Mouse (Mus musculus) CH12.LX (cell line): ENCODE results near the gene Polr2i. TPM values are rescaled to one million over a fixed set of nuclear protein-coding genes. Genes with fewer than 3 reads are reported as not detected.
A peak's percentile ranks its signal among the peaks of the same experiment; 100 is the strongest.
"Not testable (repeated sequence)": the region's sequence is repeated elsewhere in the genome, so short reads cannot be mapped to it uniquely, and the experiment has no call there.

Source experiments
- DNase-seq: peaks from one replicate; pipeline ENCODE4 v3.0.0-alpha.2; 2013; ENCODE audit errors: extremely low read depth
- H3K27ac ChIP-seq: 2 replicates; pipeline ENCODE4 v1.5.1; 2012; ENCODE audit warnings: low read depth, mild to moderate bottlenecking, control low read depth, moderate library complexity; ENCODE audit not compliant: insufficient read depth
- H3K27me3 ChIP-seq: replicated peaks from 2 replicates; pipeline ENCODE3; 2012; ENCODE audit warnings: inconsistent platforms
- H3K36me3 ChIP-seq, 2 experiments: replicated peaks in 1 of 2; 2 replicates each; pipeline versions ENCODE3 to v1.6.1; 2012; ENCODE audit warnings: inconsistent platforms in 1 of 2, low read length in 1 of 2, mild to moderate bottlenecking in 1 of 2, mixed read lengths in 1 of 2, moderate library complexity in 1 of 2; ENCODE audit not compliant: control insufficient read depth in 1 of 2, insufficient read depth in 1 of 2
- H3K4me1 ChIP-seq, 2 experiments: 2 replicates each; pipeline ENCODE4 v1.6.1; 2012; ENCODE audit warnings: inconsistent platforms in 1 of 2, moderate library complexity in 1 of 2; ENCODE audit not compliant: insufficient read depth in 2 of 2, control insufficient read depth in 1 of 2
- H3K4me2 ChIP-seq: 2 replicates; pipeline ENCODE4 v1.6.1; 2012; ENCODE audit warnings: low read depth, mild to moderate bottlenecking, control low read depth; ENCODE audit not compliant: poor library complexity, insufficient read depth, severe bottlenecking
- H3K4me3 ChIP-seq, 3 experiments: fragments of 150-350 bp in 1 of 3; sonication (generic) in 1 of 3; replicated peaks in 1 of 3; 2 replicates each; pipeline versions ENCODE3 to v1.5.1; 2011 to 2012; ENCODE audit warnings: low read depth in 2 of 3, low read length in 2 of 3, mild to moderate bottlenecking in 2 of 3, moderate library complexity in 2 of 3, control low read depth in 1 of 3, improper control_type of control experiment in 1 of 3, inconsistent platforms in 1 of 3, mixed read lengths in 1 of 3; ENCODE audit not compliant: poor library complexity in 1 of 3
- H3K79me2 ChIP-seq: replicated peaks from 2 replicates; pipeline ENCODE4 v1.6.1; 2012; ENCODE audit warnings: mild to moderate bottlenecking, moderate library complexity; ENCODE audit not compliant: control insufficient read depth, poor library complexity, insufficient read depth, severe bottlenecking; ENCODE audit errors: extremely low read depth
- H3K9ac ChIP-seq: 2 replicates; pipeline ENCODE4 v1.6.1; 2012; ENCODE audit warnings: low read depth, mild to moderate bottlenecking, control low read depth, moderate library complexity; ENCODE audit not compliant: insufficient read depth
- H3K9me3 ChIP-seq: replicated peaks from 2 replicates; pipeline ENCODE3; 2012; ENCODE audit warnings: low read length, inconsistent platforms, mixed read lengths
- BHLHE40 ChIP-seq: IDR thresholded peaks from 2 replicates; pipeline ENCODE4 v1.6.1; 2011; ENCODE audit warnings: mild to moderate bottlenecking, low read depth, low read length, improper control_type of control experiment
- CTCF ChIP-seq, 2 experiments: IDR thresholded peaks in 1 of 2; conservative IDR thresholded peaks in 1 of 2; 2 replicates each; pipeline ENCODE4 v1.5.1; 2011 to 2012; ENCODE audit warnings: low read depth in 2 of 2, low read length in 2 of 2, improper control_type of control experiment in 1 of 2, inconsistent platforms in 1 of 2, mild to moderate bottlenecking in 1 of 2, moderate library complexity in 1 of 2
- HCFC1 ChIP-seq: IDR thresholded peaks from 2 replicates; pipeline ENCODE4 v1.6.1; 2012; ENCODE audit warnings: low read depth, mild to moderate bottlenecking, inconsistent platforms, low read length, improper control_type of control experiment
- IRF4 ChIP-seq: IDR thresholded peaks from 2 replicates; pipeline ENCODE4 v1.6.1; 2014; ENCODE audit warnings: low read depth, mild to moderate bottlenecking, inconsistent platforms, low read length, improper control_type of control experiment
- MAFK ChIP-seq: IDR thresholded peaks from 2 replicates; pipeline ENCODE4 v1.6.1; 2011; ENCODE audit warnings: low read length, improper control_type of control experiment; ENCODE audit not compliant: insufficient replicate concordance
- MAX ChIP-seq: IDR thresholded peaks from 2 replicates; pipeline ENCODE4 v1.6.1; 2011; ENCODE audit warnings: low read length, improper control_type of control experiment
- MAZ ChIP-seq: IDR thresholded peaks from 2 replicates; pipeline ENCODE4 v1.6.1; 2012; ENCODE audit warnings: low read depth, mild to moderate bottlenecking, inconsistent platforms, low read length, improper control_type of control experiment, moderate library complexity
- MEF2A ChIP-seq: IDR thresholded peaks from 2 replicates; pipeline ENCODE4 v1.6.1; 2014; ENCODE audit warnings: low read depth, mild to moderate bottlenecking, inconsistent platforms, low read length, improper control_type of control experiment, borderline replicate concordance
- NELFE ChIP-seq: IDR thresholded peaks from 2 replicates; pipeline ENCODE4 v1.6.1; 2011; ENCODE audit warnings: low read depth, low read length, improper control_type of control experiment
- NRF1 ChIP-seq: IDR thresholded peaks from 2 replicates; pipeline ENCODE4 v1.6.1; 2014; ENCODE audit warnings: low read depth, mild to moderate bottlenecking, inconsistent platforms, low read length, improper control_type of control experiment, moderate library complexity
- POLR2A ChIP-seq: IDR thresholded peaks from 2 replicates; pipeline ENCODE4 v1.6.1; 2011; ENCODE audit warnings: low read depth, mild to moderate bottlenecking, improper control_type of control experiment, low read length
- RAD21 ChIP-seq: IDR thresholded peaks from 2 replicates; pipeline ENCODE4 v1.6.1; 2011; ENCODE audit warnings: low read depth, mild to moderate bottlenecking, low read length, improper control_type of control experiment, moderate library complexity
- SIN3A ChIP-seq: IDR thresholded peaks from 2 replicates; pipeline ENCODE4 v1.6.1; 2012; ENCODE audit warnings: low read length, improper control_type of control experiment, inconsistent platforms
- SMC3 ChIP-seq: IDR thresholded peaks from 2 replicates; pipeline ENCODE4 v1.6.1; 2011; ENCODE audit warnings: low read depth, low read length, improper control_type of control experiment
- TBP ChIP-seq: conservative IDR thresholded peaks from 2 replicates; pipeline ENCODE4 v1.6.1; 2011; ENCODE audit warnings: low read depth, low read length, improper control_type of control experiment
- ZC3H11A ChIP-seq: IDR thresholded peaks from 2 replicates; pipeline ENCODE4 v1.6.1; 2012; ENCODE audit warnings: low read depth, mild to moderate bottlenecking, inconsistent platforms, low read length, improper control_type of control experiment
- ZKSCAN1 ChIP-seq: IDR thresholded peaks from 2 replicates; pipeline ENCODE4 v1.6.1; 2012; ENCODE audit warnings: low read depth, inconsistent platforms, low read length, improper control_type of control experiment, borderline replicate concordance
- dilution Hi-C: fragments of 300-500 bp; cut with MboI; formaldehyde crosslinking; loops from 2 replicates; pipeline ENCODE4 v1.14.3; 2020; ENCODE audit warnings: low sequenced_read_pairs; ENCODE audit not compliant: extremely low pct_unique_long_range_greater_than_20kb, extremely low pct_ligation_motif_present
- in situ Hi-C: fragments of 300-500 bp; cut with MboI; formaldehyde crosslinking; loops from 3 replicates; pipeline ENCODE4 v1.14.3; 2019; ENCODE audit warnings: low sequenced_read_pairs, low pct_ligation_motif_present, low pct_unique_long_range_greater_than_20kb, mixed read lengths
- polyA plus RNA-seq: library from polyadenylated mRNA; unstranded; fragments of >175 nt; gene quantifications from 2 replicates; pipeline ENCODE4 v1.2.1, GENCODE M21; 2012; ENCODE audit warnings: low read depth; ENCODE audit not compliant: insufficient read length
- total RNA-seq, 2 experiments: library from RNA; depleted of rRNA; stranded (reverse); fragments of 300-350 nt in 1 of 2; fragments of >200 nt in 1 of 2; gene quantifications; 2 replicates each; pipeline ENCODE4 v1.2.3; 2012 to 2014

The Polr2i gene
- total and polyA plus RNA-seq, 3 experiments = 62.9 to 83.6 (median 75.4) TPM

- Histone ChIP-seq H3K4me3 (no peak overlapping the region), H3K79me2 (no peaks in the 10 kb centered on the region), H3K27ac (no peak overlapping the region), H3K27me3 (no peaks in the 10 kb centered on the region), H3K36me3 (no peaks in the 10 kb centered on the region), H3K9me3 (no peaks in the 10 kb centered on the region), H3K4me2 (no peak overlapping the region), H3K9ac (no peak overlapping the region), H3K4me1 (peaks cover 4 to 10% of the 10 kb centered on the region in 2 experiments; a peak in 3 of 4 replicates)
- peak; percentile 67 for DNase-seq
- TF ChIP-seq POLR2A (no peak), IRF4 (peak; percentile 37; the same call in 1 of the 2 replicates), ZKSCAN1 (no peak), MAX (no peak), MAZ (0 out of 2 replicates have a peak, but pooled peaks have one; percentile 31), TBP (no peak), SMC3 (peak; percentile 96), RAD21 (peak; percentile 85), MEF2A (0 out of 2 replicates have a peak, but pooled peaks have one; percentile 28), SIN3A (0 out of 2 replicates have a peak, but pooled peaks have one; percentile 36), NRF1 (no peak), NELFE (0 out of 2 replicates have a peak, but pooled peaks have one; percentile 51), MAFK (peak; percentile 60; the same call in 1 of the 2 replicates), CTCF (conservative IDR thresholded peaks at IDR 0.05 in 1 of 2, IDR thresholded peaks at IDR 0.05 in 1 of 2; ENCODE audit: low read depth in 2 of 2, low read length in 2 of 2) (peak; percentile 82 to 95), ZC3H11A (peak; percentile 28; the same call in 1 of the 2 replicates), HCFC1 (peak; percentile 39), BHLHE40 (0 out of 2 replicates have a peak, but pooled peaks have one; percentile 8)
- dilution Hi-C loops (no loop called here), in situ Hi-C loops (no loop called here)
Observed at GRCm38 (mm10) chr7:30205383-30205782, 26.4 kb upstream of the Polr2i start.

GRCm38 (mm10) chr7:30206364-30206763 lies 25.4 kb upstream of the Polr2i start:
- TF ChIP-seq TBP = peak; percentile 76; the same call in 1 of the 2 replicates
- H3K79me2 ChIP-seq, dilution Hi-C loops, H3K36me3 ChIP-seq, H3K27ac ChIP-seq, DNase-seq, in situ Hi-C loops, H3K4me3 ChIP-seq, H3K27me3 ChIP-seq, H3K4me1 ChIP-seq, H3K4me2 ChIP-seq, H3K9me3 ChIP-seq, H3K9ac ChIP-seq: not testable (repeated sequence)
